Mouse (Mus musculus) midbrain, postnatal 0 days (tissue): ENCODE results near the gene Baiap2l2. TPM values are rescaled to one million over a fixed set of nuclear protein-coding genes. Genes with fewer than 3 reads are reported as not detected.
A peak's percentile ranks its signal among the peaks of the same experiment; 100 is the strongest.

Experiments used
- ATAC-seq: fragments of 200-750 bp; cut with Nextera tagmentation; 2 replicates; pipeline ENCODE4 v1.8.0; 2017; ENCODE audit warnings: moderate number of reproducible peaks, mild to moderate bottlenecking, moderate TSS enrichment, moderate library complexity; ENCODE audit not compliant: low FRiP score
- DNase-seq: peaks from one replicate; pipeline ENCODE4 v3.0.0-alpha.2; 2015; ENCODE audit warnings: low spot score
- H3K27ac ChIP-seq: fragments of 300-500 bp; sonication (generic); 2 replicates; pipeline ENCODE4 v1.5.1; 2014; ENCODE audit warnings: low read depth, mild to moderate bottlenecking, low read length, mixed read lengths
- H3K27me3 ChIP-seq: fragments of 300-500 bp; sonication (generic); 2 replicates; pipeline ENCODE4 v1.6.1; 2014; ENCODE audit warnings: low read length, control low read depth, mixed read lengths; ENCODE audit not compliant: insufficient read depth
- H3K36me3 ChIP-seq: fragments of 300-500 bp; sonication (generic); 2 replicates; pipeline ENCODE4 v1.6.1; 2014; ENCODE audit warnings: low read length, control low read depth, mixed read lengths; ENCODE audit not compliant: insufficient read depth
- H3K4me1 ChIP-seq: fragments of 300-500 bp; sonication (generic); 2 replicates; pipeline ENCODE4 v1.6.1; 2014; ENCODE audit warnings: mild to moderate bottlenecking, control low read depth, antibody characterized with exemption, low read length, mixed read lengths; ENCODE audit not compliant: insufficient read depth
- H3K4me2 ChIP-seq: fragments of 300-500 bp; sonication (generic); 2 replicates; pipeline ENCODE4 v1.6.1; 2014; ENCODE audit warnings: low read depth, mild to moderate bottlenecking, low read length, mixed read lengths; ENCODE audit not compliant: poor library complexity, severe bottlenecking
- H3K4me3 ChIP-seq: fragments of 300-500 bp; sonication (generic); 2 replicates; pipeline ENCODE4 v1.5.1; 2014; ENCODE audit warnings: low read depth, mild to moderate bottlenecking, low read length, moderate library complexity
- H3K9ac ChIP-seq: fragments of 300-500 bp; sonication (generic); replicated peaks from 2 replicates; pipeline ENCODE4 v1.6.1; 2014; ENCODE audit warnings: mild to moderate bottlenecking, low read length, moderate library complexity, mixed read lengths; ENCODE audit not compliant: poor library complexity, severe bottlenecking
- H3K9me3 ChIP-seq: fragments of 300-500 bp; sonication (generic); 2 replicates; pipeline ENCODE4 v1.6.1; 2016; ENCODE audit warnings: low read length, control low read depth
- CTCF ChIP-seq: IDR thresholded peaks from 2 replicates; pipeline ENCODE4 v1.5.1; 2016; ENCODE audit warnings: antibody characterized with exemption, mild to moderate bottlenecking
- WGBS: fragments of 180-500 bp; shearing (Covaris S2); extraction: QIAGEN DNeasy Blood & Tissue Kit; methylation state at CpG from one replicate; pipeline ENCODE4 v1.1.7; 2014; 5-methylcytosine and 5-hydroxymethylcytosine counted together
- polyA plus RNA-seq: library from polyadenylated mRNA; unstranded; fragments of >200 nt; fragmentation: Nextera tagmentation; extraction: Ambion mirVana; gene quantifications from 2 replicates; pipeline ENCODE4 v1.2.1, GENCODE M21; 2015
- total RNA-seq: library from RNA; depleted of rRNA; stranded (reverse); fragments of >200 nt; gene quantifications from 2 replicates; pipeline ENCODE4 v1.2.3, GENCODE M21; 2014

The Baiap2l2 gene
- total and polyA plus RNA-seq, 2 experiments from 2014 or later: 3.1 to 8.5 TPM

DNA sequence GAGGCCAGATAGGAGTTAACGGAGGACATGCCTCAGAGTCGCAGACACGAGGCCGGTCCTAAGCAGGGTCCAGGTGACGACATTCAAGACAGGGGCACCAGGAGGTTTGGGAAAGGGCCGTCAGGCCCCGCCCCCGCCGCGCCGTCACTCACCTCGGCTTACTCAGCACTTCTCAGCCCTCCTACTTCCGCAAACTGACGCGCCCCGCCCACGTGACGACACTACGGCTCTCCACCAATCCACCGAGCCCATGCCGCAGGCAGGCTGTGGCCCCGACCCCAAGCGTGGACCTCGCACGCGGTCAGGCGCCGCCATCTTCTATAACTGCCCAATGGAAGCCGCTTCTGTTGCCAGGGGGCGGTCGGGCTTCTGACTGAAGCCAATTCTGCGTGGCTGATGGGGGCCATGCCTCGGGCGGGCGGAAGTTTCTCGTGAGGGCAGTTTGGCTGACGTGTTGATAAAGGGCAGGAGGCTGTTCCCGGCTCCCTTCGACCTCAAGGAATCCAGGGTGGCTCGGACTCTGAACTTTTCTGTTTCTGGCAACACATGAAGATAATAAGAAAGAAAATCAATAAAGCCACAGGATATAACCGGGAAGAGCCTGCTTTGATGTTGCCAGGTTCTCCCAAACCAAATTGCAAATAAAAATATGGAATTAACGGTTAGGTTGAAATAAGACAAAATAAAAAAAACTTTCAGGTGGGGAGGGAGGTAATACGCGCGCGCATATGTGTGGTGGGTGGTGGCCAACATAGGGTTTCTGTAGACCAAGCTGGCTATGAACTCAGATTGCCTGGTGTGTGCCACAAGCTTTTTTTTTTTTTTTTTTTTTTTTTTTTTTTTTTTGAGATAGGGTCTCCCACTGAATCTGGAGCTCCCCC is 43.0 kb upstream of the Baiap2l2 start, which contains the start of gene Pla2g6:
Gene Pla2g6 (minus strand): TSS at position 333 of the 881 bp plus-strand sequence.
- H3K9me3 ChIP-seq: no peaks in the 10 kb centered on the region
- H3K4me3 ChIP-seq: peak within 1 kb of the TSS; percentile 45
- H3K36me3 ChIP-seq: no peaks in the 10 kb centered on the region
- ATAC-seq (peak; percentile 94), DNase-seq (peak; percentile 99)
- 0 out of 2 replicates have a peak, but pooled peaks cover 6% of the 10 kb centered on the region for H3K4me1 ChIP-seq
- WGBS: 5% methylated on average over 42 of the region's 46 CpGs
- peak within 1 kb of the TSS; percentile 78 for H3K4me2 ChIP-seq
- peak within 1 kb of the TSS; percentile 63 for H3K9ac ChIP-seq
- peak within 1 kb of the TSS; percentile 92 for H3K27ac ChIP-seq
- no peaks in the 10 kb centered on the region for H3K27me3 ChIP-seq
- peak; percentile 27 for TF ChIP-seq CTCF

DNA sequence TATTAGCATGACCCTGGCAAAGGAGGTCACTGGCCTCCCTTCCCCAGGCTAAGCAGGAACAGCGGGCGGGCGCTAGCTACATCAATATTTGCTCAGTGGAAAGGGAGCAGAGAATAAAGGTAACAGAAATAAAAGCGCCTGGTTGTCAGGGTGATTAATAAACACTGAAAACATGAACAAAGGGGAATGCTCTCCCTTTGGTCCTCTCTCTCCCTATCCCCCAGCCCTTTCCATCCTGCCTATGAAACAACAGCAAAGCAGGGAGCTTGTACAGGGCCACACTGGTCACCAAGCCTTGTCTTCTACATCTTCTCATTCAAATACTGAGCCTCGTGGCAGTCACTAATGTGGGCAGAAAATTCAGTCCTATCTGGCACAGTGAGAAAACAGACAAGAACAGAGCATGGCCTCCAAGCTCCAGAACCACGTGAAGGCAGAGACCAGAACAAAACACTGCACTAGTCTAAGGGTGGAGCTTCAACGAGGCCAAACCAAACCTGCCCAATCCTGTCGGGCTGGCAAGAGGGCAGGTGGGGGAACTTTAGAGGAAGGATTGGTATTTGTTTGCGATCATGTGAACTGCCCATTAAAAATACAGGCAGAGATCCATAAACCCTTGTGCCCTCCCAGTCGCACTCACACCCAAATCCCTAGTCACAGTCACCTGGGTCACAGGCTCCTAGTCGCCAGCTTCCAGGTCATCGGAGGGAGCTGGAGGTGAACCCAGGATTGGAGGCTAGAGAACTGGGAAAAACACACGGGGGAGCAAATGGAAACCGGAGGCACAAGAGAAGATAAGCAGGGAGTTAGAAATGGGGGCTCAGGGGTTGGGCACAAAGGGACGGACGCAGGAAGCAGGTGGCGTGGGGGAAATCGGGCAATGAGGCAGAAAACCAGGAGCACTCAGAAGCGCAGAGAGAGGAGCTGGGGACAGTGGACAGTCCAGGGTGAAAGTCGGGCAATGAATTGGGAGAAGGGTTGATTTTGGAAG is 41.9 kb upstream of the Baiap2l2 start:
- ATAC-seq: peak; percentile 70
- 9% methylated on average over 20 of the region's 20 CpGs for WGBS

GRCm38 (mm10) chr15:79326264-79326663 is 40.9 kb upstream of the Baiap2l2 start:
- peak overlapping the region; percentile 92; the same call in 1 of the 2 replicates for H3K27ac ChIP-seq
- no peak for DNase-seq
- H3K4me2 ChIP-seq: no peak overlapping the region
- 76% methylated on average over 4 of the region's 4 CpGs for WGBS
- no peak overlapping the region for H3K9ac ChIP-seq
- no peak for TF ChIP-seq CTCF
- no peaks in the 10 kb centered on the region for H3K27me3 ChIP-seq
- 0 out of 2 replicates have a peak, but pooled peaks cover 6% of the 10 kb centered on the region for H3K4me1 ChIP-seq
- no peaks in the 10 kb centered on the region for H3K9me3 ChIP-seq
- H3K36me3 ChIP-seq: no peaks in the 10 kb centered on the region
- H3K4me3 ChIP-seq: no peak overlapping the region
- ATAC-seq: no peak

More for the DNA sequence above, 41.9 kb upstream of the Baiap2l2 start:
- Histone ChIP-seq H3K36me3 (no peaks in the 10 kb centered on the region), H3K9me3 (no peaks in the 10 kb centered on the region), H3K4me1 (0 out of 2 replicates have a peak, but pooled peaks cover 6% of the 10 kb centered on the region), H3K27ac (peak overlapping the region; percentile 92), H3K27me3 (no peaks in the 10 kb centered on the region), H3K9ac (peak overlapping the region; percentile 63), H3K4me3 (peak overlapping the region; percentile 45), H3K4me2 (peak overlapping the region; percentile 78)
- TF ChIP-seq CTCF: no peak
- DNase-seq: peak; percentile 65

DNA sequence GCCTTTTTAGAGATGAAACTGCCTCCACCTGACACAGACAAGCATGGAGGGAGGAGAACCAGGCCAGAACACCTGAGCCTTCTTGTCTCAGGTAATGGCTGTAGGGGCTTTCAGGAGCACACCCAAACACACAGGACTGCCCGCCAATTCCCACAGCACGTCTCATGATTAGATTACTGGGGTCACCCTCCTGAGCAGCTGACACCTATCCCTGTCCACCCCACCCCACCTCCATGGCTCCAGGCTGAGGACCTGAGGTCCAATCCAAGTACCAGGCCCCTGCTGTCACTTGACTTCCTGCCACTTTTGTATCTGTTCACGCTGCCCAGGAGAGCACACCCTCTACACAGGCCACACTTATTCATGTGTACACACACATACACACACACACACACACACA is 40.4 kb upstream of the Baiap2l2 start:
- H3K9me3 ChIP-seq: no peaks in the 10 kb centered on the region
- H3K27ac ChIP-seq: no peak overlapping the region
- WGBS: 80% methylated on average over 3 of the region's 3 CpGs
- no peak for ATAC-seq
- no peaks in the 10 kb centered on the region for H3K36me3 ChIP-seq
- DNase-seq: no peak
- H3K4me3 ChIP-seq: no peak overlapping the region
- no peak overlapping the region for H3K4me2 ChIP-seq
- TF ChIP-seq CTCF: no peak
- H3K9ac ChIP-seq: no peak overlapping the region
- H3K4me1 ChIP-seq: 0 out of 2 replicates have a peak, but pooled peaks cover 6% of the 10 kb centered on the region
- H3K27me3 ChIP-seq: no peaks in the 10 kb centered on the region

DNA sequence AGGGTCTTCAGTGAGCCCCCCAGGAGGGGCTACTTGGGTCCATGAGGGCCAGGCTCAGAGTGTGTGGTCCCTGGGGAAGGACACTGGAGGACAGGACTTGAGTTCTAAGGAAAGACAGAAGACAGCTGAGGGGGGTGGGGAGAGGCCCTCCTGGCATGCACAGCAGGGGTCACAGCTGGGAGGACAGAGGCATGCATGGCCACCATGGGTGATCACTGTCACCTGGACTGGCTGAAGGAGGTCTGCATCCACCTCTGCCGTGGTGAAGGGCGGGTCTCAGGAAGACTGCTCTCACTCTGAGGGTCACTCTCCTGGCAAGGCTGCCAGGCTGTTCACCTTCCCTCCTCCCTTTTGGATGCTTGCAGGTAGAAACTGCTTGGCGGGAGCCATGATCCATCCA is 39.0 kb upstream of the Baiap2l2 start:
- Histone ChIP-seq H3K4me1 (0 out of 2 replicates have a peak, but pooled peaks cover 6% of the 10 kb centered on the region), H3K4me2 (no peak overlapping the region), H3K4me3 (no peak overlapping the region), H3K9ac (no peak overlapping the region), H3K36me3 (no peaks in the 10 kb centered on the region), H3K27ac (no peak overlapping the region), H3K27me3 (no peaks in the 10 kb centered on the region), H3K9me3 (no peaks in the 10 kb centered on the region)
- no peak for TF ChIP-seq CTCF
- 98% methylated on average over 3 of the region's 3 CpGs for WGBS
- DNase-seq (no peak), ATAC-seq (no peak)
